Mouse (Mus musculus) CD8-positive naive resting alpha-beta T cell, adult 2 months (primary cell): ENCODE data around the gene Napa.

Experiments used
- DNase-seq, 2 experiments: peaks; one replicate each; pipeline ENCODE4 v3.0.0; 2022; ENCODE audit warnings: low read depth in 2 of 2, low spot score in 2 of 2

Napa gene

DNA sequence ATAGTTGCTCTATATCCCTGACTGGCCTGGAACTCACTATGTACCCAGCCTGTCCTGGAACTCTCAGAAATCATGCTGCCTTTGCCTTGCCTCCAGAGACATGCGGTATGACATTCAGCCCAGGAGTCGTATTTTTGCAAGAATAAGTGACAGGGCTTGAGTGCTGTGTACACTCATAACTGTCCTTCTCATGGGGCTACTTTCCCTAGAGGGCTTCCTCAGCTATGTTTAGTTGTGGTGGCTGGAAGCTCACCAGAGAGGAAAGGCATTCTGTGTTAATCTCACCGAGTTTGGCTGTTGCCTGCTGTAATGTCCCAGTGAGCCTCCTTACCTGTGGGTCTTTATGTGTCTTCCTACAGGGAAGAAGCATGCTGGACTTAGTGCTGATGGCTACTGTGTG, 3.7 kb upstream of the Napa start:
- no peak for DNase-seq

DNA sequence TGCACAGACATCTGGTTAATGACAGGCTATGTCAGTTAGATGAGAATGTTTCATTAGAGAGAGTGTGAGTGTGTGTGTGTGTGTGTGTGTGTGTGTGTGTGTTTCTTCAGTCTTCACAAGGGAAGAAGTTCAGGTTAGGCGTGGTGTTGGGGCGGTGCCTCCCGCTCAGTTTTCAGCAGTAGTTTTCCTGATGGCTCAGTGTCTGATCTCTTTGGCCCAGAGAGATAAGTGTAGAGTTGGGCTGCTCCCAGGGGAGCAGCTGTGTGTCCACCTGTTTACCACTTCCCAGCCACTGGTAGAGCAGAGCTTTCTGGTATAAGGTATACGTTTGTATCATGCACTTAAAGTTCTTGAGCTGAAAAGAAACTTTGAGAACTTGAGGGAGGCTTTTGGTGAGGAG, 1.6 kb downstream of the Napa start:
- DNase-seq = no peak

DNA sequence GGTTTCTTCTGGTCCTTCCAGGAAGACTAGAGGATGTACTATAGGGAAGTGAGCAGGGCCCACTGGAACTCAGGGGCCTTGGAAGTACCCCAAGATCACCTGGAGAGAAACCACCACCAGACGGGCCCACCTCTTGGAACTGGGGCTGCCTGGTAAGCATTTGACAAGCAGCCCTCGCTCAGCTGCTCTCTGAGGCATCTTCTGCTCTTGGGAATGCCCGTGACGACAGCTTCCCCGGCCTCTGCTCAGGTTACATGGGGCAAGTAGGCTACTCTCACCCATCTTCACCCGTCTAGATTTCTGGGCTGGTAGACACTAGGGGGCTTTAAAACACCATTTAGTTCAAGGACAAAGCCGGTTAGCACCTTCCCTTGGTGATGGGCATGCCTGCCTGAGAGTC, 2.8 kb downstream of the Napa start:
- no peak for DNase-seq

DNA sequence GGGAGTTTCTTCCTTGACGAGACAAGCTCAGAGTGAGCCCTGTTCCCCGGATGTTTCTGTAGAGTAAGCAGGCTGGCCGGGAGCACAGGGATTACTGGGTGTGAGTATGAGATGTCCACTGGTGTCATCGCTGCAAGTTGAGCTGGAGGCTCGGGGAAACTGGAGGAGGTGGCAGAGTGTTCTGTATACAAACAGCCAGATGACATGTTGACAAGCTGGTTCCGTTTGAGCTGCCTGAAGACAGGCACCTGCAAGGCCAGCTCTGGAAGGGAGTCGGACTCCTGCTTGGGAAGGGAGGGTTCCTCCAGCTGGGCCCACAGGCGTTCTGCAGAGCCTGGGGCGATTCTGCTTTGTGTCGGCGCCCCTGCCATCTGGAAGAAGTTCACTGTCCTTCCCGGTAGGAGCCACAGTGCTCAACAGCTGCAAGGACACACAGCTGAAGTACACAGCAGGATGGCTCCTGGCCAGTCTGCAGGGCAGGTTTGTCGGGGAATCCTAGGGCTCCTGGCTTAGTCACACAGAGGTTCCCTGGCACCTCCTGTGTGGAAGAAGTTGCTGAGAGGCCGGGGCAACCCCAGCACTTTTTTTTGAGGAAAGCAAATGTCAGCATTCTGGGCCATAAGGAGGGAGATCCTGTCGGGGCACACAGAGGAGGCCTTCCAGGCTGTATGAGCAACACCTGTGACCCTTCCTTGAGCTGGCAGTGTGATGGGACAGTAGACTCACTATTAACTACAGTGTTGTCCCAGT, 3.6 kb downstream of the Napa start:
- no peak for DNase-seq

DNA sequence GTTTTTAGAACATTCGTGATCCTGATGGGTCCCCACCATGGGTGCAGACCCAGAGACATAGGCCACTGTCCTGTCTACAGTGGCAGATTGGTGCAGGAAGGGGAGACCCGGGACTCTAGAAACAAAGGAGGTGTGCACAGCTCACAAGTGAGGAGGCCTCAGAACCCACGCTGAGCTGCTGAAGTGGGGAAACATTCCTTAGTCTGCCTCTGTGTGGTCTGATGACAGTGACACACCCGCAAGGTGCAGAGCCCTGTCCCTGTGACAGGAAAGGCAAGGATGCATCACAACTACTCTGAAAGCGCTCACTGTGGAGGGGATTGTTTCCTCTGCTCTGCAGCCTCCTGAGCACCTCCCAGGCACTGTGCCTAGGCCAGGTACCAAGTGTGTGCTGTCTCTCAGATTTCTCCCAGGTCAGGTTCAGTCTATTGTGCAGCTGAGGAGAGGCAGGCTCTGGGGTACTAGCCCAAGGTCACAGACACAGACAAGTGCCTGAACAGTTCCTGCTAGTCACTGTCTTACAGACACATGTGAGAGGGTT, 4.5 kb downstream of the Napa start:
- DNase-seq = no peak

DNA sequence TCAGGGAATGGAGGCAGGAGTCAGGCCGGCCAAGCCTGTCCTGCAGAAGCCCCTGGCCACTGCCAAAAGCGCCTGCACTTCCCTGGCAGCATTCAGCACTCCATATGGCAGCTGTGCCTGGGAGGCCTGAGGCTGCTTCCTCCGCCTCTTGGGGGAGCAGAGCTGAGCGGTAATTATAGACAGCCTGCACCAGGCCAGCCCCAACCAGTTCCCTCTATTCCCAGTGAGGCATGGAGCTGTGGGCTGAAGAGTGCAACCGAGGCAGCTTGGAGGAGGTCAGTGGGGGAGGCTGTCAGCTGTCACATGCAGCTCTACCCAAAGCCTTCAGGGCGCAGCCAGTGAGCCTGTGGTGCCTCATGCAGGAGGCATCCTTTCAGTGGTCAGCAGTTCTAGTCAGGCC, 5.5 kb downstream of the Napa start:
- DNase-seq = no peak

DNA sequence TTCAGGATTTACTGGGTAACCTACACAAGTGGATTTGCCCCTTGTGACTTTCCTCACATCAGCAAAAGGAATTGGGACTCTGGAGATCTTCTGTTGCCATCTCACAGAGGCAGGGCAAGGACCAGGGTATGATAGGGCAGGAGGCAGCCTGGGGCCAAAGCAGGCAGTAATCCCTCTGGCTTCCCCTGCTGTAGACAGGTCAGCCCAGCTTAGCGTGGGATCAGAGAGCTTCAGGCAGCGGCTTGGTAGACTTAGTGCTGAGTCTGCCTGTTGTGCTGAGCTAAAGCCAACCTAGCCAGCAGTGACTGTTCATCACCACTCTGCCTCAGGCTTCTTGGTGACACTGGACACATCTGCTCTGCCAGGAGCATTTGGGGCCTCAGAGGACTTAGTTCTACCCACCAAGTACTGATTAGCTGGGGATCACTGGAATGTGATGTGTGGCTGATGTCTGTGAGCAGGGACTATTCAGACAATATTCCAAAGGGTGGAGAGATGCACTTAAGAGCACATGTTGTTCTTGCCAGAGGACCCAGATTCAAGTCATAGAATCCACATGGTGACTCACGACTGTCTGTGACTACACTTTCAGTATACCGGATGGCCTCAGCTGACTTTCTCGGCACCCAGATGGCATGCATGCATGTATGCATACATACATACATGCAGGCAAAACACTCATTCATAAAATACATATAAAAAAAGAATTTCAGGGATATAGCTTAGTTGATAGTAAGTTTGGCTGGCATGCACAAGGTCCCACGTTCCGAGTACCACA, 6.5 kb downstream of the Napa start:
- no peak for DNase-seq

DNA sequence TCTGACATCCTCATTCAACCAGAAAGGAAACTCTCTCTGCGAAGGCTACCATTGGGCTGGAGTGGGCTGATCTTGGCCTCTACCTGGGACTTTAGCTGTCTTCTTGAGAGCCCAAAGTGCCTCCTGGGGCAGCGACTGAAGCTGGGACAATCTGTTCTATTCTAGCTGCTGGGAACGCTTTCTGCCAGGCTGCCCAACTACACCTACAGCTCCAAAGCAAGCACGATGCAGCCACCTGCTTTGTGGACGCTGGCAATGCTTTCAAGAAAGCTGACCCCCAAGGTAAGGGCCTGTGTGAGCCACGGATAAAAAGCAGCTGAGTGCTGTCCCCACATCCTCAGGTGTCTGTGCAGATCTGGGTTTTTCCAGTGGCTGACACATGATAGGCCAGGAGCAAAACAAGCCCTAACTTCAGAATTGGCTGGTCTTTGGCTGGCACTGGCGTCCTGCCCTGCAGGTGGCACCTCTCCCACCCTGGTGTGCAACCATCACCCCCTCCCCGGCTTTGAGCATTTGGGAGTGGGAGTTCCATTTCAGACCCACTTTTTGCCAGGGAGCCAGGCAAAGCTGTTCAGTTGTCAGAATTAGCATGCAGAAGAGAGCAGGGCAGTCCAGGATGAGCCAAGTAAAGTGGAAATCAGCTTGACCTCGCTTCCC, 10.8 kb downstream of the Napa start:
- DNase-seq = no peak

DNA sequence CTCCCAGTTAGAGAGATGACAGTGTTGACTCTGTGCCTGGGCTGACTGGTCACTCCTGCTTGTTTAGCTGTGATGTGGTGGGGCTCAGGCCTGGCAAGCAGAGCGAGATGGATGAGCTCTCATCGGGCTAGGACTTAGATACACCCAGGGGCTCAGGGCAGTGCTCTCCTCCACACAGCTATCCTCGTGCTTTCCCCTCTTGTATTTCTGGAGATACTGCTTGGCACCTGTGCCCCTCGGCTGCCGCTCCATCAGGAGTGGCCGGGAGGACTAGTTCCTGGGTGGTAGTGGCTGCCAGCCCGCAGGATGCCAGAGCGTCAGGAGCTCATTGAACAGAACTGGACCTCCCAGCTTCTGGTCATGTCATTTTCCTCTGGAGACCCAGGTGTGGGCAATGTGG, 11.9 kb downstream of the Napa start:
- no peak for DNase-seq

DNA sequence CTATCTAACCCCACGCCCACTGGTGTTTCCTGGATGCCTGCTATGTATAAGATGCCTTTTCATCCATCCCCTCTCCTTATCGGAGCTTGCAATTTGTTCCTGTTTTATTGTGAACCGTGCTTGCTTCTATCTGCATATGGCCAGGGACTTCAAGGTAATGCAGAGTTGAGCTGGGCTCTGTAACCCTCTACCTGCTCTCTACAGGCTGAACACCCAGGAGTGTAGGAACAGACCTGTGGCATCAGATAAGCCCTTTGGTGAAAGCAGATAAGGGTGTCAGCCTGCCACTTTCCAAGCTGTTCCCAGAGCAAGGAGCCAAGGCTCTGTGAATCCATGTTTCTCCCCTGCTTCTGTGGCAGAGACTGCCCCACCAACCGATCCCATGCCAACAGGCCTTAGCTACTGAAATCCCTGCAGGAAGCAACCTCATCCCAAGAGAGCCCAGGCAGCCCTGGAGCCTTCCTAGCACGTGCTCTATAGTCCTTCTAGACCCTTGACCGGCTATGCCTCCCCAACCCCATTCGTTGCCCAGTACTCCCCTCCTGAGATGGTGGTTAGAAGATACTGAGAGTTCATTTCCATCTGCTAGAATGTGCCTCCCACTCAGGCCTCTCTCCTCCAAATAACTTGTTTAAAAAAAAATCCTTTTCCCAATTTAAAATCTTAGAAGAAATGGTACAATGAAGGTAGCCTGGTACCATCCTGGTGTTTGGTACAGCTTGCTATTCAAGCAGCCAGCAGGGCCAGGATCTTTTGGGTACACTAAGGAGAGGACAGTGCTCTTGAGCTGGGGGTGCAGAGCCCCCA, 13.2 kb downstream of the Napa start:
- DNase-seq = no peak

DNA sequence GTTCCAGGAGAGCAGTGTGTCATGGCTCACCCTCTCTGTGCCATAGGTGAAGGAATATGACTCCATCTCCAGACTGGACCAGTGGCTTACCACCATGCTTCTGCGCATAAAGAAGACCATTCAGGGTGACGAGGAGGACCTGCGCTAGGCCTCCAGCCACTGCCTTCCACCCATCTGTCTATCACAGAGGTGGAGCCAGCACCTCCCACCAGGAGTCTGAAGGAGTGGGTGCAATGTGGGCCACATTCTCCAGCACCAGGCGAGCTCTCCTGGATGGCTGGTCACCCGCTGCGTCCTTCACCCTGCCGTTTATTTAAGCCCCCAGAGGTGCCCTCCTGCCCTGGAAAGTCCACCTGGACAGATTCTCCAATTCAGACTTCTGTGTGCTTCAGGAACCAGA, 18.2 kb downstream of the Napa start:
- no peak for DNase-seq

DNA sequence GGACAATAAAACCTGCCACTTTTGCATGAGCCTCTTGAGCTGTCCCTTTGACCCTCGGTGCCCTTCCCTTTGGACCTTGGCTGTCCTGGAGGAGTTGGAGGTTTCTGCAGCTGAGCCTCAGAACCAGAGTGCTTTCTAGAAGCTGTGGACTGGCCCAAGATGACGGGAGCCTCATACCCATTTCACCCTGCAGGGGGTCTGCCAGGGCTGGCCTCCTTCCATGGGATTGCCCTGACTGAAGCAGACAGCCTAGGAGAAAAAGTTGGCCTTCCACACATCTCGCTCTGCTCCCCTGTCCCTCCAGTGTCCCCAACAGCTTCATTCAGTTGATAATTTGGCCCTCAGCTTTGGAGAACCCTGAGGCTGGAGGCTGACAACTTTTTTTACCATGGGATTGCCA, 18.8 kb downstream of the Napa start:
- no peak for DNase-seq

DNA sequence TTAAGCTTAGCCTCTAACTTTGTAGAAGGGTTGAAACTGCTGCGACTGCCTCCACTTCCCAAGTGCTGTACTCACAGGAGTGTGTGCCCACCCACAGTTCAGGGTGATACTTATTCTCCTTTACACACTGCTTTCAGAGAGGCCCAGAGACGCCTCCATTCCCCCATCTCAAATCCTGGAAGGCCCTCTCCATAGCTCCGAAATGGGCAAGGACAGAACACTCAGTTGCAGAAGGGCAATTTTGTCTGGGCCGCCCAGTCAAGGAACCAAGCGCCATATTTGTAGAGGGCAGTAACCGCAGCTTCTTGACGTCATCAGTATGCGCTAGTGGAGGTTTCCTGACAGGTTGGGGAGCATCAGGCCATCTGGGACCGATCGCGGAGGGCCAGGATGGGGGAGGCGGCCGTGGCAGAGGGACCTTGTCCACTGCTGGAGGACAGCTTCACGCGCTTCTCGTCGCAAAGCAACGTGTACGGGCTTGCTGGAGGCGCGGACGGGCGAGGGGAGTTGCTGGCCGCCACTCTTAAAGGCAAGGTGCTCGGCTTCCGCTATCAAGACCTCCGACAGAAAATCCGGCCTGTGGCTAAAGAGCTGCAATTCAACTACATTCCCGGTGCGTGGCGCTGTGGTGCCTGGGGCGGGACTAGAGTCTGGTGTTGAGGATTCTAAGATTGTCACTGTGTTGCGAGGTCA, 21.5 kb downstream of the Napa start, which contains the start of gene Kptn:
TSS of gene Kptn (plus strand) at position 327 of the 693 bp plus-strand sequence.
- peak; percentile 86 to 91 for DNase-seq

DNA sequence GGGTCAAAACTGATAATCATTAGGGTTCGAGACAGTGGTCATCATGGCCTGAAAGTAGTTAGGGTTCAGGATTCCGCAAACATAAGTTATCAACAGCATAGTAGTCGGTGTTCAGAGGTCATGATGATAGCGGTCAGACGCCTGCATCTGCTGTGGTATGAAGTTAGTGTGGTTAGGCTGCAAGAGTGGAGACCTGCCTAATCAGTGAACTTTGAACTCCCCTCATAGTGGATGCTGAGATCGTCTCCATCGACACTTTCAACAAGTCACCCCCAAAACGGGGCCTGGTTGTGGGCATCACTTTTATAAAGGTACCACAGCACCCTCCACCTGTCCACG, 22.0 kb downstream of the Napa start:
- no peak for DNase-seq

DNA sequence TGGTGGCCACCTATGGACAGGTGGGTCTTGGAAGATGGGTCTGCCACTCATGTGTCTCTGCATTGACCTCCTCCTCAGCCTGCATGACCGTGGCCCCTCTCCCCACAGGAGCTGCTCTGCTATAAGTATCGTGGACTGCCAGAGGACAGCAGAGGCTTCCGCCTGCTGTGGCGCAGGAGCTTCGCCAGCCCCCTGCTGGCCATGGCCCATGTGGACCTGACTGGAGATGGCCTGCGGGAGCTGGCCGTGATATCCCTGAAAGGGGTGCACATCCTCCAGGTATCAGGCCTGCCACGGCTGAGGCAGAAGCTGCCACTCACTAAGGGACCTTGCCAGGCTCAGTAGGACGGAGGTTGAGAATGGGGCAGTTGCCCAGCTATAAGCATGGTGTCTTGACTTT, 27.6 kb downstream of the Napa start:
- DNase-seq = no peak

DNA sequence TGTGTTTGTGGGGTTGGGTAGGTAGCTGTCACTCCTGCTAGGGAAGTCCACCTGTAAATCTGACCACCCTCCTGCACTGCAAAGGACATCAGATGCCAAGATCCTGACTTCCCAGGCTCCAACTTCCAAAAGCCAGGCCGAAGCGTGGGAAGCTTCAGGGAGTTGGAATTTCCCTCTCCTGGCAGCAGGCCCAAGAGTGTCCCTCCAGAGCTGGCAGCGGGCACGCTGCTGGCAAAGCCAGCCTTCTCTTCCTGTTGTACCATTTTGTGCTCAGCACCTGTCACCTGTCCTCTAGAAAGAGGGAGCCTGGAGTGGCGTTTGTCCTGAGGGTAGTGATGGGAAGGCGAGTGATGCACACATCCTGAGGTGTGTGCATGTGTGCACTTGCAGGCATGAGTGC, 30.1 kb downstream of the Napa start:
- no peak for DNase-seq

DNA sequence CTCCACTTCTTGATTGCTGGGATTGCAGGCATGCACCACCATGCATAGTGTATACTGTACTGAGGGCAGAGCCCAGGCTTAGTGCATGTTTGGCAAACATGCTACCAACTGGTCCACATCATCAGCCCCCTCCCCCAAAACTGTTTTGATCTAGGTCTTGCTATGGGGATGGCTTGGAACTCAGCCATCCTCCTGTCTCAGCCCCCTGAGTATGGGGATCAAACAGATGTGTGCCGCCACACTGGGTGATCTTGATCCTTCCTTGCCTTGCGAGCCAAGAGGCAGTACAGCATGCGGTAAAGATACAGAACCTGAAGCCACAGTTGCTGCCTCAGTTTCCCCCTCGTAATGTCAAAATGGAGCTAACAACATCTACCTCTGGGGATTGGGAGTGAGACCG, 30.6 kb downstream of the Napa start:
- DNase-seq = no peak

DNA sequence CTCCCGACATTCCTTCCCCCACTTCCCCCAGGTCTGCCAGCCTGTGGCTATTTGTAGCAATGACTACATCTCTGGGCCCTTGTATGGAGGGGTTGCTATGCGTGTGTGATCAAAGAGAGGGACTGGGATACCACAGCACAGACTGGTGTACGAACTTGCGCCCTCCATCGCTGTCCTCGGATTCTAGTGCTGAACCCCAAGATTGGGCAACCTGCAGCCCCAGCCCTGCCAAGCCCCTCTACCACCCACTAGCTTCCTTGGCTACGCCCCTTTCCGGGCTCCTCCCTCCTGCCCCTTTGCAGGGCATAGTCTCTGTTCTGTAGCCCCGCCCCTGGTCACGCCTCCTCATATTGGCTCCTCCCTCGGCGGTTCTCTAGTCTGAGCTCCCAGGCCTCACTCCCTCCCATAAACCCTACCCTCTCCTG, 31.2 kb downstream of the Napa start, which contains the start of gene Slc8a2:
TSS of gene Slc8a2 (plus strand) at position 406 of the 425 bp plus-strand sequence.
- peak; percentile 21 to 51 for DNase-seq

DNA sequence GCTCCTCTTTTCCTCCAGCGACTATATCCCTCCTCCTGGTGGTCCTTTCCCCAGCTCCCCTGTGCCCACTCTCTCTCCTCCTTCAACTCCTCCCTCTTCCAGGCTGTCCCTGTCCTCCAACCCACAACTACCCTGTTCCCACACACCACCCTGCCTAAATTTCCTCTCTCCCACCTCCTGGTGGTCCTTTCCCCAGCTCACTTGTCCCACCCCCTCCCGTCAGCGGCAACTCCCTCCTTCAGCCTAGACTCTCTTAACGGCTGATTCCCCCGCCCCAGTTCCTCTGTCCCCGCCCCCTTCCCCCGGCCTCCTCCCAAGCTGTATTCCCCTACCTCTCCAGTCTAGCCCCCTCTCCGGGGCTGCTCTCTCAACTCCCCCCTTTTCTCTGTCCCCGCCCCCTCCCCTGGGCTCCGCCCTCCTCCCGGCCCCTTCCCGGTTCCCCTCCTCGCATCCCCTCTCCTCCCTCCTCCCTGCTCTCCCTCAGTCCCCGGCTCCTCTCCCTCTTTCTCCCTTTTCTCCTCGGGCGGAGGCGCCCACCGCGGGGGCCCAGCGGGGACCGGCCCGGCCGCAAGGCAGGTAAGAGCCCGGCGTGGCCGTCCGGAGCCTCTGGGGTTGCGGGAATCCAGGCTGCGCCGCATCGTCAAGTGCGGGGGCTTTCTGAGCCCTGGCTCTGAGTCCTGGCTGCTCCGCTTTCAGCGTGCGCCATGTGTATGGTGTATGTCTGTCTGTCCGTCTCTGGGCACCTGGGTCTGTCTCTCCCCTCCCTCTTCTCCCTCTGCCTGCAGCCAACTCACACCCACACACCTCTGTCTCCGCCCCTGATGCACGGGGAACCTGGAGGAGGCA, 31.8 kb downstream of the Napa start:
- DNase-seq = no peak
